9 mouse cellular contexts compared by ENCODE assay signal in the genomic region with DNA sequence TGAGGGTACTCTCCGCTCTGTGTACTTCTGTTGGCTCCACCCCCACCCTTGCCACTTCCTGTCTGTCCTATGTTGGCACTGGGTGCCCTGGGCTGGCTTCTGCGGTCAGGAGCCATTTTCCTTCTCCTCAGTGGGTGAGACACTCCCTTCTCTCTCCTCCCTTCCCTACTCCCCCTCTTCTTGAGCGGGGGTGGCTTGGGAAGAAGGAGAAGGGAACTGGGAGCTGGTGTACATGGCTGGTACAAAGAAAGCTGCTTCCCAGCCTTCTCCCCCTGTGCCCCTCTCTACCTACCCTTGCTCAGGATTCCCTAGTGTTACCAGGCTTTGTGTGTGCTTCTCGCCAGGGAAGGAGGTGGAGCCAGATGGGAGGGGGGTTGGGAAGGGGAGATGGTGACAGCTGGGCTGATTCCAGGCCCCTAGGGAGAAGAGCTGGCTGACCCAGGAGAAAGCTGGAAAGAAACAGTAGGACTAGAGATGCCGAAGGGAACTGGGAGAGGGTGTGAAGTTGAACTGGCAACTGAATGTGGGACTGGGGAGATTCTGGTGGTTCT. TPM values are rescaled to one million over a fixed set of nuclear protein-coding genes. Genes with fewer than 3 reads are reported as not detected.
DNase-seq lines count a peak whose midpoint lies in the region; ATAC-seq lines count a peak whose summit lies in the region.
"Had no signal": no experiment of that assay in that cellular context is flagged by ENCODE, and none has a peak within 500 bp of the region (broad histone marks: within the 10 kb centered on the region; RNA-seq: fewer than 3 reads in every experiment).

No protein-coding gene starts in this region.

- peak; percentile 12; the same call in 1 of the 2 replicates for ATAC-seq in forebrain, embryonic 13.5 days
- no peak for ATAC-seq in hindbrain, embryonic 16.5 days
- ATAC-seq in lung, embryonic 15.5 days (ENCODE audit: borderline replicate concordance, extremely low read depth, low FRiP score, low TSS enrichment) = no peak
- ATAC-seq in neutrophil, adult 5-6 weeks (ENCODE audit: extremely low read depth, insufficient number of reproducible peaks, low FRiP score, poor library complexity, severe bottlenecking) = peak; percentile 43
- no peak for ATAC-seq in erythroblast, adult 5-6 weeks (replicated peaks; ENCODE audit: low FRiP score, poor library complexity, severe bottlenecking)

- peaks cover 42% of the 10 kb centered on the region for H3K4me1 ChIP-seq in forebrain, embryonic 13.5 days
- peaks cover 35% of the 10 kb centered on the region for H3K4me1 ChIP-seq in hindbrain, embryonic 16.5 days (ENCODE audit: control insufficient read depth, insufficient read depth, low read depth, low read length)
- H3K4me1 ChIP-seq in lung, embryonic 15.5 days = peaks cover 42% of the 10 kb centered on the region

- intact Hi-C loops in gastrocnemius, postnatal 36 days (cut with DNase I) = no loop called here

- H3K27me3 ChIP-seq in forebrain, embryonic 13.5 days = no peaks in the 10 kb centered on the region
- no peaks in the 10 kb centered on the region for H3K27me3 ChIP-seq in hindbrain, embryonic 16.5 days (replicated peaks; ENCODE audit: control insufficient read depth, insufficient read depth, low read length)
- H3K27me3 ChIP-seq in lung, embryonic 15.5 days = no peaks in the 10 kb centered on the region

- peak overlapping the region; percentile 90 for H3K27ac ChIP-seq in forebrain, embryonic 13.5 days
- peak overlapping the region; percentile 72 for H3K27ac ChIP-seq in hindbrain, embryonic 16.5 days (ENCODE audit: low read depth, low read length)
- peak overlapping the region; percentile 66; the same call in 1 of the 2 replicates for H3K27ac ChIP-seq in lung, embryonic 15.5 days

- WGBS in forebrain, embryonic 13.5 days = 37% methylated on average over 5 of the region's 5 CpGs
- WGBS in hindbrain, embryonic 16.5 days = 26% methylated on average over 4 of the region's 5 CpGs
- WGBS in lung, embryonic 15.5 days = 35% methylated on average over 5 of the region's 5 CpGs

- H3K4me2 ChIP-seq in forebrain, embryonic 13.5 days = peak overlapping the region; percentile 97
- peak overlapping the region; percentile 91 for H3K4me2 ChIP-seq in hindbrain, embryonic 16.5 days (ENCODE audit: low read length)
- peak overlapping the region; percentile 93 for H3K4me2 ChIP-seq in lung, embryonic 15.5 days

- no peaks in the 10 kb centered on the region for H3K9me3 ChIP-seq in forebrain, embryonic 13.5 days (replicated peaks)
- H3K9me3 ChIP-seq in hindbrain, embryonic 16.5 days (ENCODE audit: control insufficient read depth, low read length) = no peaks in the 10 kb centered on the region
- H3K9me3 ChIP-seq in lung, embryonic 15.5 days = no peaks in the 10 kb centered on the region

- H3K9ac ChIP-seq in forebrain, embryonic 13.5 days = peak overlapping the region; percentile 97
- H3K9ac ChIP-seq in hindbrain, embryonic 16.5 days (ENCODE audit: low read depth, low read length) = peak overlapping the region; percentile 19
- H3K9ac ChIP-seq in lung, embryonic 15.5 days = peak overlapping the region; percentile 37

- peak; percentile 44 for DNase-seq in gastrocnemius, postnatal 25 days
- no peak for DNase-seq in gastrocnemius, postnatal 36 days
- peak; percentile 80 for DNase-seq in T-cell, adult 2 months (ENCODE audit: low spot score)

- H3K36me3 ChIP-seq in forebrain, embryonic 13.5 days (ENCODE audit: poor library complexity, severe bottlenecking) = peaks cover 65% of the 10 kb centered on the region
- H3K36me3 ChIP-seq in hindbrain, embryonic 16.5 days (ENCODE audit: control insufficient read depth, insufficient read depth, low read length) = peaks cover 29% of the 10 kb centered on the region
- peaks cover 63% of the 10 kb centered on the region for H3K36me3 ChIP-seq in lung, embryonic 15.5 days

- H3K4me3 ChIP-seq in forebrain, embryonic 13.5 days = peak overlapping the region; percentile 97
- peak overlapping the region; percentile 16 for H3K4me3 ChIP-seq in hindbrain, embryonic 16.5 days (ENCODE audit: low read length)
- peak overlapping the region; percentile 96 for H3K4me3 ChIP-seq in lung, embryonic 15.5 days

RNA-seq across cellular contexts. Expression of a gene that starts 3.7 kb away (rescaled TPM):
- 10 to 100 TPM; 67.8 to 72.6 TPM for total RNA-seq in gastrocnemius, postnatal 25 days (2021)
- 10 to 100 TPM; 67.6 to 72.2 TPM for total RNA-seq in gastrocnemius, postnatal 36 days (2021)
- polyA plus RNA-seq in forebrain, embryonic 13.5 days (2015; fragmentation: Nextera tagmentation; extraction: Ambion mirVana) = 114 and 119 TPM in 2 replicates
- polyA plus RNA-seq in hindbrain, embryonic 16.5 days (2015; fragmentation: Nextera tagmentation; extraction: Ambion mirVana) = 66.6 and 68.4 TPM in 2 replicates
- 68.5 and 69.3 TPM in 2 replicates for polyA plus RNA-seq in lung, embryonic 15.5 days (2015; fragmentation: Nextera tagmentation; extraction: Ambion mirVana)
- total RNA-seq in neutrophil, adult 5-6 weeks (2017) = 363 and 367 TPM in 2 replicates
- 31.8 and 50.0 TPM in 2 replicates for total RNA-seq in erythroblast, adult 5-6 weeks (2015; ENCODE audit: low replicate concordance)
- total RNA-seq in erythroblast, adult 5-6 weeks (2017; ENCODE audit: low replicate concordance) = 70.6 and 102 TPM in 2 replicates

RNA-seq across cellular contexts. Expression of a gene that starts 31.8 kb away (rescaled TPM):
- not detected for total RNA-seq in gastrocnemius, postnatal 25 days (2021)
- total RNA-seq in gastrocnemius, postnatal 36 days (2021) = not detected
- 0.38 and 0.44 TPM in 2 replicates for polyA plus RNA-seq in forebrain, embryonic 13.5 days (2015; fragmentation: Nextera tagmentation; extraction: Ambion mirVana)
- 0.36 and 0.85 TPM in 2 replicates for polyA plus RNA-seq in hindbrain, embryonic 16.5 days (2015; fragmentation: Nextera tagmentation; extraction: Ambion mirVana)
- 0.38 and 0.69 TPM in 2 replicates for polyA plus RNA-seq in lung, embryonic 15.5 days (2015; fragmentation: Nextera tagmentation; extraction: Ambion mirVana)
- total RNA-seq in neutrophil, adult 5-6 weeks (2017) = 1.6 and 3.1 TPM in 2 replicates
- 3.1 TPM in 1 of 2 replicates, not detected in the other for total RNA-seq in erythroblast, adult 5-6 weeks (2015; ENCODE audit: low replicate concordance)
- 0.60 TPM in 1 of 2 replicates, not detected in the other for total RNA-seq in erythroblast, adult 5-6 weeks (2017; ENCODE audit: low replicate concordance)
- total RNA-seq: liver, adult 2 months had no signal

RNA-seq across cellular contexts. Expression of a gene that starts 32.2 kb away (rescaled TPM):
- 10 to 100 TPM; 14.6 to 18.6 TPM for total RNA-seq in gastrocnemius, postnatal 25 days (2021)
- total RNA-seq in gastrocnemius, postnatal 36 days (2021) = 10 to 100 TPM; 14.6 to 19.0 TPM
- 49.1 and 58.3 TPM in 2 replicates for polyA plus RNA-seq in forebrain, embryonic 13.5 days (2015; fragmentation: Nextera tagmentation; extraction: Ambion mirVana)
- polyA plus RNA-seq in hindbrain, embryonic 16.5 days (2015; fragmentation: Nextera tagmentation; extraction: Ambion mirVana) = 48.6 and 50.7 TPM in 2 replicates
- 56.5 and 58.8 TPM in 2 replicates for polyA plus RNA-seq in lung, embryonic 15.5 days (2015; fragmentation: Nextera tagmentation; extraction: Ambion mirVana)
- total RNA-seq in neutrophil, adult 5-6 weeks (2017) = 26.8 and 26.9 TPM in 2 replicates
- 4.8 and 6.7 TPM in 2 replicates for total RNA-seq in erythroblast, adult 5-6 weeks (2015; ENCODE audit: low replicate concordance)
- total RNA-seq in erythroblast, adult 5-6 weeks (2017; ENCODE audit: low replicate concordance) = 10.5 and 11.8 TPM in 2 replicates

RNA-seq across cellular contexts. Expression of a gene that starts 45.5 kb away (rescaled TPM):
- total RNA-seq in gastrocnemius, postnatal 25 days (2021) = 10 to 100 TPM; 12.4 to 15.3 TPM
- 10 to 100 TPM; 11.6 to 12.3 TPM for total RNA-seq in gastrocnemius, postnatal 36 days (2021)
- 11.9 and 14.4 TPM in 2 replicates for polyA plus RNA-seq in forebrain, embryonic 13.5 days (2015; fragmentation: Nextera tagmentation; extraction: Ambion mirVana)
- polyA plus RNA-seq in hindbrain, embryonic 16.5 days (2015; fragmentation: Nextera tagmentation; extraction: Ambion mirVana) = 20.3 and 21.9 TPM in 2 replicates
- polyA plus RNA-seq in lung, embryonic 15.5 days (2015; fragmentation: Nextera tagmentation; extraction: Ambion mirVana) = 5.7 and 6.8 TPM in 2 replicates
- 36.6 and 37.5 TPM in 2 replicates for total RNA-seq in neutrophil, adult 5-6 weeks (2017)
- 3.1 and 6.9 TPM in 2 replicates for total RNA-seq in erythroblast, adult 5-6 weeks (2015; ENCODE audit: low replicate concordance)
- 2.2 and 10.9 TPM in 2 replicates for total RNA-seq in erythroblast, adult 5-6 weeks (2017; ENCODE audit: low replicate concordance)

RNA-seq across cellular contexts. Expression of a gene that starts 50.0 kb away (rescaled TPM):
- total RNA-seq in gastrocnemius, postnatal 25 days (2021) = 1 to 10 TPM; 1.1 to 1.9 TPM
- 1 to 10 TPM; 2.5 to 2.7 TPM for total RNA-seq in gastrocnemius, postnatal 36 days (2021)
- 19.1 and 20.9 TPM in 2 replicates for polyA plus RNA-seq in forebrain, embryonic 13.5 days (2015; fragmentation: Nextera tagmentation; extraction: Ambion mirVana)
- 18.2 and 20.9 TPM in 2 replicates for polyA plus RNA-seq in hindbrain, embryonic 16.5 days (2015; fragmentation: Nextera tagmentation; extraction: Ambion mirVana)
- polyA plus RNA-seq in lung, embryonic 15.5 days (2015; fragmentation: Nextera tagmentation; extraction: Ambion mirVana) = 10.8 and 12.9 TPM in 2 replicates
- 26.8 and 32.7 TPM in 2 replicates for total RNA-seq in neutrophil, adult 5-6 weeks (2017)
- 3.3 TPM in 1 of 2 replicates, not detected in the other for total RNA-seq in erythroblast, adult 5-6 weeks (2015; ENCODE audit: low replicate concordance)
- 7.0 and 11.6 TPM in 2 replicates for total RNA-seq in erythroblast, adult 5-6 weeks (2017; ENCODE audit: low replicate concordance)

Comparison
In these comparisons a context has a peak if more than half of its experiments do, and no peak if none do; other contexts are left out.
1. DNase-seq: peak in gastrocnemius, postnatal 25 days (single experiment) and T-cell, adult 2 months (single experiment); none in gastrocnemius, postnatal 36 days (0 of 2).
2. ATAC-seq: peak in forebrain, embryonic 13.5 days (single experiment) and neutrophil, adult 5-6 weeks (single experiment); none in hindbrain, embryonic 16.5 days (single experiment), lung, embryonic 15.5 days (single experiment) and erythroblast, adult 5-6 weeks (single experiment).
3. H3K4me3 ChIP-seq: peak in every context shown above with its lines; median percentile 97 in forebrain, embryonic 13.5 days; 96 in lung, embryonic 15.5 days; 16 in hindbrain, embryonic 16.5 days.
4. H3K9ac ChIP-seq: peak in every context shown above with its lines; median percentile 97 in forebrain, embryonic 13.5 days; 37 in lung, embryonic 15.5 days; 19 in hindbrain, embryonic 16.5 days.
5. Peak in every context shown above with its lines, with median percentiles within 50 percentile points of each other: H3K27ac ChIP-seq and H3K4me2 ChIP-seq.